ENCODE assay signal across 11 mouse cellular contexts in the genomic region with DNA sequence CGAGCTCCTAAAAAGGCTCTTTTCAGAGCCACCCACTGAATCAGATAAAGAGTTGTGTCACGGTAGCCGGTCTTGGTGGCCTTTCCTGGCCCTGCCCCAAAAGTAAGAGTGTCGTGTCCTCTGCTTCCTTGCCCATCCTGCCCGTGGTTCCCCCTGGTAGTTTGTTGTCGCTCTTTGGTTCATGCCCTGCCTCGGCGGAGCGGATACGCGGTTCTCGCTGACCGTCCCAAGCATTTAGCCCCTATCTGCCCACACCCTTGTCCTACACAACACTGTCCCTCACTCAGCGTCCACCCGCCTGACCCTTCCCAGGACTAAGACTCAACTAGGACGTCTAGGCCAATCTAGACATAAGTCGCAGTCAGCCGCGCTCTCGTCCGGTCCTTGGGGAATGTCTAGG. TPM values are rescaled to one million over a fixed set of nuclear protein-coding genes. Genes with fewer than 3 reads are reported as not detected.
A peak's percentile ranks its signal among the peaks of the same experiment; 100 is the strongest.
DNase-seq lines count a peak whose midpoint lies in the region; ATAC-seq and TF ChIP-seq lines count a peak whose summit lies in the region.
"Not testable (repeated sequence)": the region's sequence is repeated elsewhere in the genome, so short reads cannot be mapped to it uniquely, and the experiment has no call there.
"Had no signal": no experiment of that assay in that cellular context is flagged by ENCODE, and none has a peak within 500 bp of the region (broad histone marks: within the 10 kb centered on the region; RNA-seq: fewer than 3 reads in every experiment).

No protein-coding gene starts in this region.

- H3K27me3 ChIP-seq in embryonic facial prominence, embryonic 10.5 days (replicated peaks; ENCODE audit: low read depth, poor library complexity, severe bottlenecking); forebrain, embryonic 14.5 days (replicated peaks; ENCODE audit: control insufficient read depth, insufficient read depth, low read length); heart, postnatal 0 days (ENCODE audit: control insufficient read depth, insufficient read depth, low read length); intestine, postnatal 0 days (replicated peaks; ENCODE audit: control insufficient read depth, insufficient read depth, low read length); liver, adult 2 months (ENCODE audit: control insufficient read depth, insufficient read depth, low read length); neural tube, embryonic 13.5 days: not testable (repeated sequence)

- not testable (repeated sequence) for DNase-seq in embryonic facial prominence, embryonic 10.5 days (ENCODE audit: low spot score); forebrain, embryonic 14.5 days (ENCODE audit: low spot score); heart, postnatal 0 days (ENCODE audit: low spot score); liver, adult 2 months (ENCODE audit: extremely low read depth, low read depth, low spot score)

- H3K27ac ChIP-seq in embryonic facial prominence, embryonic 10.5 days (replicated peaks), result peak overlapping the region; percentile 81
- peak overlapping the region; percentile 58; the same call in 1 of the 2 replicates for H3K27ac ChIP-seq in forebrain, embryonic 14.5 days (ENCODE audit: low read depth, low read length)
- peak overlapping the region; percentile 84 for H3K27ac ChIP-seq in heart, postnatal 0 days (ENCODE audit: low read depth)
- H3K27ac ChIP-seq in intestine, postnatal 0 days (ENCODE audit: low read depth, low read length), result not testable (repeated sequence)
- H3K27ac ChIP-seq in liver, adult 2 months (replicated peaks; ENCODE audit: insufficient read depth, low read depth, low read length), result peak overlapping the region; percentile 82
- H3K27ac ChIP-seq in neural tube, embryonic 13.5 days (replicated peaks), result peak overlapping the region; percentile 81; the same call in 1 of the 2 replicates

- peak overlapping the region; percentile 48; the same call in 1 of the 2 replicates for H3K4me3 ChIP-seq in embryonic facial prominence, embryonic 10.5 days
- peak overlapping the region; percentile 22; the same call in 1 of the 2 replicates for H3K4me3 ChIP-seq in forebrain, embryonic 14.5 days (ENCODE audit: low read depth, low read length)
- H3K4me3 ChIP-seq in heart, postnatal 0 days (ENCODE audit: low read depth, low read length), result peak overlapping the region; percentile 32; the same call in 1 of the 2 replicates
- H3K4me3 ChIP-seq in intestine, postnatal 0 days (ENCODE audit: low read depth, low read length), result 0 out of 2 replicates have a peak overlapping the region, but pooled peaks have one; percentile 23
- H3K4me3 ChIP-seq in liver, adult 2 months (ENCODE audit: insufficient read depth, low read depth, low read length), result peak overlapping the region; percentile 78
- H3K4me3 ChIP-seq in neural tube, embryonic 13.5 days, result peak overlapping the region; percentile 36

- H3K79me2 ChIP-seq in liver, adult 2 months (ENCODE audit: control insufficient read depth, insufficient read depth, low read length), result not testable (repeated sequence)

- peak overlapping the region; percentile 40 for H3K4me2 ChIP-seq in forebrain, embryonic 14.5 days (ENCODE audit: low read length)
- not testable (repeated sequence) for H3K4me2 ChIP-seq in heart, postnatal 0 days (ENCODE audit: low read depth, low read length)
- 0 out of 2 replicates have a peak overlapping the region, but pooled peaks have one; percentile 41 for H3K4me2 ChIP-seq in intestine, postnatal 0 days (replicated peaks; ENCODE audit: low read depth)
- H3K4me2 ChIP-seq in neural tube, embryonic 13.5 days, result peak overlapping the region; percentile 49

- not testable (repeated sequence) for TF ChIP-seq POLR2A in liver, adult 2 months (IDR thresholded peaks at IDR 0.05; ENCODE audit: extremely low read depth, insufficient read depth, low read length)

- 0% methylated on average over 10 of the region's 21 CpGs for WGBS in embryonic facial prominence, embryonic 10.5 days
- WGBS in forebrain, embryonic 14.5 days, result 1% methylated on average over 10 of the region's 21 CpGs
- WGBS in heart, postnatal 0 days, result 0% methylated on average over 10 of the region's 21 CpGs
- WGBS in intestine, postnatal 0 days, result 2% methylated on average over 10 of the region's 21 CpGs
- 0% methylated on average over 12 of the region's 21 CpGs for WGBS in liver, adult 2 months
- WGBS in neural tube, embryonic 13.5 days, result 0% methylated on average over 10 of the region's 21 CpGs

- ATAC-seq in forebrain, embryonic 14.5 days; heart, postnatal 0 days (ENCODE audit: insufficient read depth, low read depth); intestine, postnatal 0 days; neural tube, embryonic 13.5 days (ENCODE audit: low read depth): not testable (repeated sequence)
- peak; percentile 36 for ATAC-seq in megakaryocyte, adult 5-6 weeks (ENCODE audit: poor library complexity, severe bottlenecking)

- H3K36me3 ChIP-seq in embryonic facial prominence, embryonic 10.5 days (replicated peaks); forebrain, embryonic 14.5 days (ENCODE audit: control insufficient read depth, insufficient read depth, low read length); heart, postnatal 0 days (replicated peaks; ENCODE audit: control insufficient read depth, insufficient read depth, low read length); intestine, postnatal 0 days (ENCODE audit: control insufficient read depth, insufficient read depth); liver, adult 2 months (ENCODE audit: control insufficient read depth, insufficient read depth, low read length); neural tube, embryonic 13.5 days: not testable (repeated sequence)

- TF ChIP-seq CTCF in heart, postnatal 0 days (IDR thresholded peaks at IDR 0.05; ENCODE audit: low read depth); intestine, postnatal 0 days (IDR thresholded peaks at IDR 0.05; ENCODE audit: low read depth); liver, adult 2 months (IDR thresholded peaks at IDR 0.05; ENCODE audit: low read depth, low read length): not testable (repeated sequence)

- H3K9ac ChIP-seq in forebrain, embryonic 14.5 days (ENCODE audit: low read length); heart, postnatal 0 days (replicated peaks; ENCODE audit: low read depth, low read length); intestine, postnatal 0 days (ENCODE audit: low read depth, low read length): not testable (repeated sequence)
- H3K9ac ChIP-seq in liver, adult 2 months (ENCODE audit: low read depth, low read length), result peak overlapping the region; percentile 91
- 0 out of 2 replicates have a peak overlapping the region, but pooled peaks have one; percentile 62 for H3K9ac ChIP-seq in neural tube, embryonic 13.5 days

- TF ChIP-seq EP300 in heart, postnatal 0 days (IDR thresholded peaks at IDR 0.05; ENCODE audit: low read depth), result not testable (repeated sequence)

- H3K4me1 ChIP-seq in embryonic facial prominence, embryonic 10.5 days, result peaks cover 67% of the 10 kb centered on the region
- H3K4me1 ChIP-seq in forebrain, embryonic 14.5 days (ENCODE audit: control insufficient read depth, insufficient read depth, low read length), result peaks cover 14% of the 10 kb centered on the region; the same call in 1 of the 2 replicates
- peaks cover 41% of the 10 kb centered on the region for H3K4me1 ChIP-seq in heart, postnatal 0 days (ENCODE audit: control insufficient read depth, insufficient read depth)
- H3K4me1 ChIP-seq in intestine, postnatal 0 days (replicated peaks; ENCODE audit: control insufficient read depth, insufficient read depth, low read length), result peaks cover 12% of the 10 kb centered on the region
- H3K4me1 ChIP-seq in liver, adult 2 months (ENCODE audit: control insufficient read depth, insufficient read depth, low read length), result not testable (repeated sequence)
- peaks cover 35% of the 10 kb centered on the region for H3K4me1 ChIP-seq in neural tube, embryonic 13.5 days (replicated peaks)

- not testable (repeated sequence) for H3K9me3 ChIP-seq in embryonic facial prominence, embryonic 10.5 days; forebrain, embryonic 14.5 days (replicated peaks; ENCODE audit: control insufficient read depth, low read length); heart, postnatal 0 days (replicated peaks; ENCODE audit: control insufficient read depth, low read length); intestine, postnatal 0 days (ENCODE audit: control insufficient read depth); neural tube, embryonic 13.5 days

RNA-seq across cellular contexts. Expression of a gene that starts 0.5 kb away (rescaled TPM):
- polyA plus RNA-seq in embryonic facial prominence, embryonic 10.5 days (2016; fragmentation: Nextera tagmentation; extraction: Ambion mirVana), result 0.52 and 0.81 TPM in 2 replicates
- 0.85 TPM in 1 of 2 replicates, not detected in the other for polyA plus RNA-seq in forebrain, embryonic 14.5 days (2014; fragmentation: Nextera tagmentation; extraction: Ambion mirVana)
- total RNA-seq in heart, postnatal 0 days (2014; rRNA removed; ENCODE audit: low replicate concordance), result not detected in 2 replicates
- 0.19 and 0.41 TPM in 2 replicates for polyA plus RNA-seq in heart, postnatal 0 days (2015; fragmentation: Nextera tagmentation; extraction: Ambion mirVana)
- polyA plus RNA-seq in intestine, postnatal 0 days (2015; fragmentation: Nextera tagmentation; extraction: Ambion mirVana), result 0.42 and 1.1 TPM in 2 replicates
- total RNA-seq in liver, adult 2 months (2014; rRNA removed), result not detected in 2 replicates
- not detected in 2 replicates for polyA plus RNA-seq in liver, adult 2 months (2012; rRNA removed)
- total RNA-seq in megakaryocyte, adult 5-6 weeks (2015), result 17.8 and 20.2 TPM in 2 replicates
- 2.8 TPM in 1 of 2 replicates, not detected in the other for total RNA-seq in megakaryocyte, adult 5-6 weeks (2017)
- polyA plus RNA-seq in neural tube, embryonic 13.5 days (2015; fragmentation: Nextera tagmentation; extraction: Ambion mirVana), result 0.38 and 0.96 TPM in 2 replicates
- total RNA-seq: gastrocnemius, adult 18-20 months; heart, postnatal 25 days; left cerebral cortex, postnatal 10 days had no signal
- polyA plus RNA-seq: large intestine, adult 2 months had no signal

RNA-seq across cellular contexts. Expression of a gene that starts 0.7 kb away (rescaled TPM):
- polyA plus RNA-seq in embryonic facial prominence, embryonic 10.5 days (2016; fragmentation: Nextera tagmentation; extraction: Ambion mirVana), result 4.8 and 8.6 TPM in 2 replicates
- 23.1 and 35.7 TPM in 2 replicates for polyA plus RNA-seq in forebrain, embryonic 14.5 days (2014; fragmentation: Nextera tagmentation; extraction: Ambion mirVana)
- 1,660 and 2,559 TPM in 2 replicates for total RNA-seq in heart, postnatal 0 days (2014; rRNA removed; ENCODE audit: low replicate concordance)
- polyA plus RNA-seq in heart, postnatal 0 days (2015; fragmentation: Nextera tagmentation; extraction: Ambion mirVana), result 22.0 and 24.6 TPM in 2 replicates
- 30.6 and 55.7 TPM in 2 replicates for polyA plus RNA-seq in intestine, postnatal 0 days (2015; fragmentation: Nextera tagmentation; extraction: Ambion mirVana)
- total RNA-seq in liver, adult 2 months (2014; rRNA removed), result 230 and 263 TPM in 2 replicates
- polyA plus RNA-seq in liver, adult 2 months (2012; rRNA removed), result 428 and 563 TPM in 2 replicates
- not detected in 2 replicates for total RNA-seq in megakaryocyte, adult 5-6 weeks (2015)
- total RNA-seq in megakaryocyte, adult 5-6 weeks (2017), result 12,468 and 14,692 TPM in 2 replicates
- 12.3 and 21.1 TPM in 2 replicates for polyA plus RNA-seq in neural tube, embryonic 13.5 days (2015; fragmentation: Nextera tagmentation; extraction: Ambion mirVana)

RNA-seq across cellular contexts. Expression of a gene that starts 5.9 kb away (rescaled TPM):
- polyA plus RNA-seq in embryonic facial prominence, embryonic 10.5 days (2016; fragmentation: Nextera tagmentation; extraction: Ambion mirVana), result 26.6 and 32.1 TPM in 2 replicates
- polyA plus RNA-seq in forebrain, embryonic 14.5 days (2014; fragmentation: Nextera tagmentation; extraction: Ambion mirVana), result 58.1 and 74.2 TPM in 2 replicates
- total RNA-seq in heart, postnatal 0 days (2014; rRNA removed; ENCODE audit: low replicate concordance), result 1,879 and 2,872 TPM in 2 replicates
- polyA plus RNA-seq in heart, postnatal 0 days (2015; fragmentation: Nextera tagmentation; extraction: Ambion mirVana), result 101 and 115 TPM in 2 replicates
- 87.4 and 108 TPM in 2 replicates for polyA plus RNA-seq in intestine, postnatal 0 days (2015; fragmentation: Nextera tagmentation; extraction: Ambion mirVana)
- total RNA-seq in liver, adult 2 months (2014; rRNA removed), result 663 and 777 TPM in 2 replicates
- polyA plus RNA-seq in liver, adult 2 months (2012; rRNA removed), result 385 and 570 TPM in 2 replicates
- total RNA-seq in megakaryocyte, adult 5-6 weeks (2015), result 98.2 and 115 TPM in 2 replicates
- not detected in 2 replicates for total RNA-seq in megakaryocyte, adult 5-6 weeks (2017)
- 69.0 and 69.4 TPM in 2 replicates for polyA plus RNA-seq in neural tube, embryonic 13.5 days (2015; fragmentation: Nextera tagmentation; extraction: Ambion mirVana)

RNA-seq across cellular contexts. Expression of a gene that starts 7.1 kb away (rescaled TPM):
- polyA plus RNA-seq in embryonic facial prominence, embryonic 10.5 days (2016; fragmentation: Nextera tagmentation; extraction: Ambion mirVana), result 4.9 and 6.6 TPM in 2 replicates
- polyA plus RNA-seq in forebrain, embryonic 14.5 days (2014; fragmentation: Nextera tagmentation; extraction: Ambion mirVana), result 5.2 and 9.1 TPM in 2 replicates
- total RNA-seq in heart, postnatal 0 days (2014; rRNA removed; ENCODE audit: low replicate concordance), result 551 and 927 TPM in 2 replicates
- polyA plus RNA-seq in heart, postnatal 0 days (2015; fragmentation: Nextera tagmentation; extraction: Ambion mirVana), result 2.3 and 2.6 TPM in 2 replicates
- 1.1 and 1.5 TPM in 2 replicates for polyA plus RNA-seq in intestine, postnatal 0 days (2015; fragmentation: Nextera tagmentation; extraction: Ambion mirVana)
- total RNA-seq in liver, adult 2 months (2014; rRNA removed), result 3.5 and 8.3 TPM in 2 replicates
- polyA plus RNA-seq in liver, adult 2 months (2012; rRNA removed), result 8.6 and 22.4 TPM in 2 replicates
- 319 and 351 TPM in 2 replicates for total RNA-seq in megakaryocyte, adult 5-6 weeks (2015)
- 146 and 157 TPM in 2 replicates for total RNA-seq in megakaryocyte, adult 5-6 weeks (2017)
- 2.2 and 2.6 TPM in 2 replicates for polyA plus RNA-seq in neural tube, embryonic 13.5 days (2015; fragmentation: Nextera tagmentation; extraction: Ambion mirVana)

RNA-seq across cellular contexts. Expression of a gene that starts 17.1 kb away (rescaled TPM):
- 12.8 TPM in 2 replicates for polyA plus RNA-seq in embryonic facial prominence, embryonic 10.5 days (2016; fragmentation: Nextera tagmentation; extraction: Ambion mirVana)
- 3.8 and 8.1 TPM in 2 replicates for polyA plus RNA-seq in forebrain, embryonic 14.5 days (2014; fragmentation: Nextera tagmentation; extraction: Ambion mirVana)
- total RNA-seq in heart, postnatal 0 days (2014; rRNA removed; ENCODE audit: low replicate concordance), result 129 and 135 TPM in 2 replicates
- 5.4 and 5.9 TPM in 2 replicates for polyA plus RNA-seq in heart, postnatal 0 days (2015; fragmentation: Nextera tagmentation; extraction: Ambion mirVana)
- polyA plus RNA-seq in intestine, postnatal 0 days (2015; fragmentation: Nextera tagmentation; extraction: Ambion mirVana), result 2.1 and 4.7 TPM in 2 replicates
- total RNA-seq in liver, adult 2 months (2014; rRNA removed), result 6.0 and 6.6 TPM in 2 replicates
- 0.75 and 1.5 TPM in 2 replicates for polyA plus RNA-seq in liver, adult 2 months (2012; rRNA removed)
- 187 and 212 TPM in 2 replicates for total RNA-seq in megakaryocyte, adult 5-6 weeks (2015)
- 175 TPM in 2 replicates for total RNA-seq in megakaryocyte, adult 5-6 weeks (2017)
- polyA plus RNA-seq in neural tube, embryonic 13.5 days (2015; fragmentation: Nextera tagmentation; extraction: Ambion mirVana), result 3.3 and 3.5 TPM in 2 replicates

Comparison
In these comparisons a context has a peak if more than half of its experiments do, and no peak if none do; other contexts are left out.
1. H3K4me3 ChIP-seq: peak in every context shown above with its lines; median percentile 78 in liver, adult 2 months; 48 in embryonic facial prominence, embryonic 10.5 days; 36 in neural tube, embryonic 13.5 days; 32 in heart, postnatal 0 days; 23 in intestine, postnatal 0 days; 22 in forebrain, embryonic 14.5 days.